ENCODE assay signal across 18 mouse cellular contexts in genomic region chr17:62467072-62467471, GRCm38 (mm10).
"Had no signal": no experiment of that assay in that cellular context is flagged by ENCODE, and none has a peak within 500 bp of the region (broad histone marks: within the 10 kb centered on the region; RNA-seq: fewer than 3 reads in every experiment).

No protein-coding gene starts in this region.

- DNase-seq: cerebellum, adult 2 months; cerebellum, adult 8-10 months; cerebellum, adult 9-10 months; cerebellum, adult 9-11 months; cerebellum, postnatal 10 days; cerebellum, postnatal 14 days; cerebellum, postnatal 25 days; cerebellum, postnatal 36 days; embryo, embryonic 11 days; forebrain, postnatal 0 days; gastrocnemius, adult 2 months; gastrocnemius, postnatal 10 days; gastrocnemius, postnatal 14 days; gastrocnemius, postnatal 25 days; gastrocnemius, postnatal 36 days; heart, adult 11 months; heart, adult 18-20 months; heart, adult 2 months had no signal
